Mouse (Mus musculus): ENCODE data around the gene Rin1. TPM values are rescaled to one million over a fixed set of nuclear protein-coding genes. Genes with fewer than 3 reads are reported as not detected.
"Not testable (repeated sequence)": the region's sequence is repeated elsewhere in the genome, so short reads cannot be mapped to it uniquely, and the experiment has no call there.

Rin1 gene
- total RNA-seq, 2 experiments from 2014 or later = 2.2 to 2.9 TPM

DNA sequence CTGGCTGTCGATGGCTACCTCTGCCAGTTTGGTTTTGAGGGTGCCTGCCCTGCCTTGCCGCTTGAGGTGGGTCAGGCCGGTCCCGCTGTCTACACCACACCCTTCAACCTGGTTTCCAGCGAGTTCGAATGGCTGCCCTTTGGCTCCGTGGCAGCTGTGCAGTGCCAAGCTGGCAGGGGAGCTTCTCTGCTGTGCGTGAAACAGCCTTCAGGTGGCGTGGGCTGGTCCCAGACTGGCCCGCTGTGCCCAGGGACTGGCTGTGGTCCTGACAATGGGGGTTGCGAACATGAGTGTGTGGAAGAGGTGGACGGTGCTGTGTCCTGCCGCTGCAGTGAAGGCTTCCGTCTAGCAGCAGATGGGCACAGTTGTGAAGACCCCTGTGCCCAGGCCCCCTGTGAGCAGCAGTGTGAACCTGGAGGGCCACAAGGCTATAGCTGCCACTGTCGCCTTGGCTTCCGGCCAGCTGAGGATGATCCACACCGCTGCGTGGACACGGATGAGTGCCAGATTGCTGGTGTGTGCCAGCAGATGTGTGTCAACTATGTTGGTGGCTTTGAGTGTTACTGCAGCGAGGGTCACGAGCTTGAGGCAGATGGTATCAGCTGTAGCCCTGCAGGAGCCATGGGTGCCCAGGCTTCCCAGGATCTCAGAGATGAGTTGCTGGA, 18.4 kb downstream of the Rin1 start:
- no peak for DNase-seq

- DNase-seq = no peak
Observed at GRCm38 (mm10) chr19:5069486-5069885, 19.2 kb downstream of the Rin1 start.

- no peak for DNase-seq
Observed at GRCm38 (mm10) chr19:5069978-5070377, 19.7 kb downstream of the Rin1 start.

DNA sequence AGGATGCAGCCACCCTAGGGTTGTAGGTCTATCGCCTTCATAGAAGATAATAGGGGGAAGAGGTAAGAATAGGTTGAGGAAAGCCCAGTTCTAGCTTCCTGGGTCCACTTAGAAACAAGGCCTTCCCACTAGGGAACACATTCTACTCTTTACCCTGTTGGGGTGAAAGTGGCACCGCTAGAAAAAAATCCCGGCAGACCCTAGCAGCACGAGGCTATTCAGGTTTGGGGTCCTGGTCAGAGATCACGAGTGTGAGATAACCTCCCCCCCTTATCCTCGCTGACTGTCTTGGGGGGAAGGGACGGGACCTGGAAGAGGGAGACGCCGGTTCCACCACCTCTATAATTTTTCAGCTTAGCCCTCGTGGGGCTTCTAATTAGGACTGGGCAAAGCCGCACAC, 20.8 kb downstream of the Rin1 start:
- no peak for DNase-seq

DNA sequence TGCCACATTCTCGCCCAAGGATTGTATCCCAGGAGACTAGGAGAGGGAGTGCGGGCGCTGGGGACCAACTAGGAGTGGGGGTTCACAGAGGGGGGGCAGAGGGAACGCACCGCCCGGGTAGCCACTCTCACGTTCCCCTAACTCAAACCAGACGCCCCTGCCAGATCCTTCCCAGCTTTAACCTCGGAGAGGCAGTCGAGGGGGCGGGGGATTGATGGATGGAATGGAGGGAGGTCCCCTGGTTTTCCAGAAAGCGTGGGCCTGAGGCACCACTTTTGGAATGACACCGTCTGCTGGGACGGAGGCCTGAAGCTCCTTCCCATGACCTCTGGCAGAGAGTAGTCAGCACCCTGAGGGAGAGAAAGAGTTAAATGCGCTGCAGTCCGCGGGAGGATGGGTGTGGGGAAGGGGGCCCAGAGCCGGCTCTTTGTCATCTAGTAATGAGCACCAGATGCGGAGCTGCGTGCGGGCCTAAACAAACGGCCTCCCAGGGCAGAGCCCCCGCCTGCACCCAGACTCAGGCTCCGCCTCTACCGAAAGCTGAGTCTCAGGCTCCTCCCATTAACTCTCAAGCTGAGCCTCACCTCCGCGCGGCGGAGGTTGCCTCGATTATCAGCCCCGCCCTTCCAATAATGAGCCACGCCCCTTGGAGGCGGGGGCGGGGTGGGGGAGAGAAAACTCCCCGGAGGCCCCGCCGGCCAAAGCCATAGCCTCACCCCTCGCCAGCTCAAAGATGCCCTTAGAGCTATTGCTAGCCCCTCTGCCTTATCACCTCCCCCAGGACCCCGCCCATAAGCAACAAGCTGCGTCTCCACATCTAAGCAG, 21.5 kb downstream of the Rin1 start:
- peak; percentile 76 for DNase-seq

DNA sequence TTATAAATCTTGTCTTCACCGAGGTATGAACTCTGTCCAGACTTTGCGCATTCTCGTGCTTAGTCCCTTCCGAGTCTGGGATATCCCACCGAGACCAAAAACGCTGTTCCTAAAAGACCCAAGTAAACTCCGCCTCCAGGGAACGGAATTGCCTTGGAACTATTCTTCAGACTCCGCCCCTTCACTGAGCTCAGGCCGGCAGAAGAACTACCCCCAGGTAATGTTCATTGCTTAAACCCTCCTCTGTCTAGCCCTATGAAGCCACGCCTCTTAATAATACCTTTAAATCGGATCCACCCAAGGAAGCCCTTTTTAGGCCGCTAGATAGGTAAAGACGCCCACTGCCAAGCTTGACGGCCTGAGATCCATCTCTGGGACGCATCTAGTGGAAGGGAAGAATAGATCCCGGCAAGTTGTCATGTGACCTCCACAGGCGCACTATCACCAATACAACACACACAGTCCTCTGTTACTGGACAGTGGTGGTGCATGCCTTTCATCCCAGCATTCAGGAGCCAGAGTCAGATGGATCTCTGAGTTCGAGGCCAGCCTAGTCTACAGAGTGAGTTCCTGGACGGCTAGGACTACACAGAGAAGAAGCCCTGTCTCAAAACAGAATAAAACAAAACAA, 22.2 kb downstream of the Rin1 start:
- DNase-seq = no peak

DNA sequence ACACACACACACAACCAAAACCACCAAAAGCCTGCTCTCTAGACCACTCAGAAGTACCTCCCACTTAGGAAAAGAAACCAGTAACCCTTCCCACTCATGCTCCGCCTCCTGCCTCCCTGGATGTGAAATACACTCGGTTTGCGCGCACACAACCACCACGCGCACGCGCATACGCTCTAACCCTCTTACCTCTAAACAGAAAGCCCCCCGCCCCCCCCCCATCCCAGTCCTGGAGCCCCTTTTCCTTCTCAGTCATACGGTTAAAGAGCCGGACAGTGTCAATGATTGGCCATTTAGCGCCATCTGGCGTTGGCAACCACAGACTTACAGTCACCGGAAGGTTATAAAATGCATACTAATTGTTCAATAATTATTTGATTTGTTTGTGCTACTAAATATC, 22.7 kb downstream of the Rin1 start:
- DNase-seq = peak; percentile 72

GRCm38 (mm10) chr19:5073518-5073917, 23.2 kb downstream of the Rin1 start:
- DNase-seq = no peak

GRCm38 (mm10) chr19:5079279-5079678, 29.0 kb downstream of the Rin1 start:
- DNase-seq = no peak

- no peak for DNase-seq
Observed at GRCm38 (mm10) chr19:5082005-5082404, 31.7 kb downstream of the Rin1 start.

- no peak for DNase-seq
Observed at GRCm38 (mm10) chr19:5082596-5082995, 32.3 kb downstream of the Rin1 start.

DNA sequence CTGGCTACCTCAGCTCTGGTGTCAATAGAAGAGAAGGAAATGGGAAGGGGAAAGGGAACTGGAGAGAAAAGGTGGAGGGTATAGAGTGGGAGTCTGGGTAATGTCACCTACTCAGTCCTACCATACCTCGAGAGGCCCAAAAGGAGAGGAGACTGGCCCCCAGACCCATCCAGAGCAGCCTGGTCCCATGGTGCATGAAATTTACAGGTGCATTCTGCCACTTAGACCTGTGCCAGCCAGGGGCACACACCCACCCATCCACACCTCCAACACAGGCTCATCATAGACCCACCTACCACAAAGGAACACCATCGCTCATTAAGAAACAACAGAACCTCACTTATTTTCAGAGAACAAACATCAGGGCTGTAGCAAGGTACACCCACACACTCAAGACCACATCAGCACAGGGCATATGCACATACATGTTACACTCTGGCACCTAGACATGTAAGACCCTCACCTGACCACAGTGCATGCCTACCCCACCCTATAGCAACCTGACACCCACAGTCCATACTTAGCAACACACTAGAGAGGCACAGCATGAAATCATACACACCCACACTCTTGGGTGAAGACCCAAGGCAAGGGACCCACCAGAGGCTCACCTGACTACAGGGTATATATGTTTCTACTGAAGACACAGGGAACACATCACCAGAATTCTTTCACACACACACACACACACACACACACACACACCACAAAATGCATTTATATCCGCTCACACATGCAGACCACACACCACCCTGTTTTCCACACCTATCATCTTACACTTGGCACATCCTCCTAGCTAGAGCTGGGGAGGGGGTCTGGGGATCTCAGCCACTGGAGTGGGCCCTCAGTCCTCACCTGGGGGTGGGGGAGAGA, 33.9 kb downstream of the Rin1 start:
- no peak for DNase-seq

- no peak for DNase-seq
Observed at GRCm38 (mm10) chr19:5084834-5085144, 34.5 kb downstream of the Rin1 start.

DNA sequence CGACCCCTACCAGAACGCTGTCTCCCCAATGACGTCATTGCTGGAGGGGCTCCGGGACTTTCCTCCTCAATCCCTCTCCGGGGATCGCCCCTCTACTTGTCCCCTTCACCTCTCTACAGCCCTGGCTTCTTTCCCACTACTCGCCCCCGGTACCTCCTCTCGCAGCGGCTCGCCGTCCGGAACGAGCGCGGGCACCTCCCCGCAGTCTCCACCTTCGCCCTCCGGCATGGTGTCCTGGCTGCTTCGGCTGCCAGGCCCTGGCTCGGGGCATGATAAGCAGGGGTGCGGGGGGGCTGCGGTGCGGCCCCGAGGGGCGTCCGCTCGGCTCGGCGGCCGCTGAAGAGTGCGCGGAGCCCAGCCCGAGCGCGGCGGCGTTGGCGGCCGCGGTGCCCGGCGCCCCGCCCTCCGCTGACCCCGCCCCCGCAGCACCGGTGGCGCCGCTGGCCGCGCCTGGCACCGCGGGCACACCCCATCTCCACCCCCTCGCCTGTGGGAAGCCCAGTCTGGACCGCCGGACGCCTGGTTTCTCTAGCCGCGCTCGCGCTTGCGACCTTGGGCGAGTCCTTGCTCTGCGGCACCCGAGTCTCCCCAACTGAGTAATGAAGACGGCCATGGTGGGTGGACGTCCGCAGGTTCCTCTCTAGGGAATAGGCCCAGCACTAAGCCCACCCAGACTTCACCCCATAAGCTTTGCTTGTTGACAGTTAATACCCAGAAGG, 35.0 kb downstream of the Rin1 start, which contains the start of gene Tmem151a:
Gene Tmem151a (minus strand): TSS at position 387 of the 719 bp plus-strand sequence.
- peak; percentile 49 for DNase-seq

- DNase-seq = not testable (repeated sequence)
Observed at GRCm38 (mm10) chr19:5086533-5086932, 36.3 kb downstream of the Rin1 start.

DNA sequence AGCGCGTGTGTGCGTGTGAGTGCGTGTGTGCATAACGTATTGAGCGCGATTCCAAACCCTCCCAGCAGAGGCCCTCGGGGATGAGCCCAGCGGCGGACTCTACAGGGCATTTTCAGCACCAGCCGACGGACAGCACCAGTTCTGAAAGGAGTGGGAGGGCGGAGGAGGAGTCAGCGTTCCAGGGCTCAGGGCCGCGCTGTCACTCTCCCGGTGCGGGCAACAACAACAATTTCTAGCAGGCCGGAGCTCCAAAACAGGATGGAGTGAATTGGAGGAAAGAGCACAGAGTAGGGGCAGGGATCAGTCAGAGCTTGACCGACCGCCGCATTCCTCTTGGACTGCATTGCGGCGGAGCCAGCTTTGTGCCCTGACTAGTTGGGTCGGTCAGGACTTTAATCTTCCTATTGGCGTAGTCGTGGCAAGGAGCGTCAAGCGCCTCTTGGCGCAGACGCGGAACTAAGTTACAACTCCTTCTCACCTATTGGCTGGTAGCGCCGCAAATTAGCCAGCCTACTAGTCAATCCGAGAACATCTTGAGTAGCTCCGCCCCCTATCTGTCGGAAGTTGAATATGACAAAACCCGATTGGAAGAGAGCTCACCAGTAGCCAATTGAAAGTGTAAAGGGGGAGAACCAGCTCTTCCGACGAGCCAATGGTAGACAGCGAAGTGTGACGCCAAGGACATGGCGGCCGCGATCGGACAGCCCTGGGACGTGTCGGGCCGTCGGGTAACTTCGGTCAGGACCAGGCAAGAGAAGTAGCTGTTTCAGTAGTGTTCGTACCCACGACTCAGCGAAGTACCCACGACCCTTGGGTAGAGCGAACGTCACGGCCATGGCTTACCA, 37.8 kb downstream of the Rin1 start, which contains the start of gene Yif1a:
Gene Yif1a (plus strand): TSS at position 655 of the 845 bp plus-strand sequence.
- DNase-seq = peak; percentile 97

DNA sequence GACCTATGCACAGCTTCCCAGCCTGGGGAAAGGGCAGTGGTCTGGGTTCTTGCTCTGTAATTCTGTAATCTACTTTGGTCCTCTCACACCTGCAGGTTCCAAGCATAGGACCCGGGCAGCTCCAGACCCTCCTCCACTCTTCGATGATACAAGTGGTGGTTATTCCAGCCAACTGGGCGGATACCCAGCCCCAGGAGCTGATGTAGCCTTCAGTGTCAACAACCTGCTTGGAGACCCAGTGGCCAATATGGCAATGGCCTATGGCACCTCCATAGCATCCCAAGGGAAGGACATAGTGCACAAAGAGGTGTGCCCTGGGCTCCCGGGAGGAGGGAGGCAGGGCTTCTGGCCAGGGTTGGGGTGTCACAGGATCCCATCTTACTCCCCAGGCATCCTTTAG, 39.0 kb downstream of the Rin1 start:
- DNase-seq = no peak

- DNase-seq = no peak
Observed at GRCm38 (mm10) chr19:5092083-5092482, 41.8 kb downstream of the Rin1 start.

- DNase-seq = no peak
Observed at GRCm38 (mm10) chr19:5093481-5094242, 43.4 kb downstream of the Rin1 start.

DNA sequence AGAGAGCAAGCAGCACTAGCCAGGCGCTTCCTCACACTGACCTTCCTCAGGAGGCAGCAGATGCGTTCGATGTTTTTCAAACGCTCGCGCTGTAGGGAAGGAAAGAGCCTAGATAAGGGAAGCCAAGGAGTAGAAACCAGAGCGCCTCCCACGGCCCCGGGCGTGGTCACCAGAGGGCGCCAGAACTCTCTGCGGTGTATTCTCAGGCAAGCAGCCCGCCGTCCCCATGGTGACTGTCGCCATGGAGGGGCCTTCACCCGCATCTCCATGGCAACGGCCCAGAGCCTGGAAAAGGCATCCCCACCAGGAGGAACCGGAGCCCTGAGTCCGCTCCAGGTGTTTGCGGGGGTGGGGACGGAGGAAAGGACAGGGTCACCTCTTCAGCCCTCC, 44.0 kb downstream of the Rin1 start:
- DNase-seq = peak; percentile 95

Data from heart, postnatal 4 days (tissue).